In the genomic region with DNA sequence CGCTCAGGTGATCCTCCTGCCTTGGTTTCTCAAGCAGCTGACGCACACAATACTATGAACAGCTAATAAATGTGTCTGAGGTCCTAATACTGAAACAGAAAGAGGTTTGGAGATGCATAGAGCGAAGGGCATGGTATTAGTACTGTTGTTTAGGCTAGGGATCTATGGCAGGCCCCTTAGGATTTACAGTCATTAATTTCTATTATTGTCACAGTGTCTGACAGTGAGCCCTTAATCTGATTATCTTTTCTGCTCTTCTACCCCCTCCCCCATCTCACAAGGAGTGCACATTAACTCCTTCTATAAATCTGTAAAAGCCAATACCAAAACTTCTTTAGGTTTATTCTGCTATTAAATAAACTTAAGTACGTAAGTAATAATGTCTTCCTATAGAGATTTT, we compare ENCODE assay signal across 26 mouse cellular contexts. TPM values are rescaled to one million over a fixed set of nuclear protein-coding genes. Genes with fewer than 3 reads are reported as not detected.
A peak's percentile ranks its signal among the peaks of the same experiment; 100 is the strongest.
DNase-seq lines count a peak whose midpoint lies in the region; ATAC-seq lines count a peak whose summit lies in the region.
"Had no signal": no experiment of that assay in that cellular context is flagged by ENCODE, and none has a peak within 500 bp of the region (broad histone marks: within the 10 kb centered on the region; RNA-seq: fewer than 3 reads in every experiment).

No protein-coding gene starts in this region.

- no peaks in the 10 kb centered on the region for H3K9me3 ChIP-seq in midbrain, embryonic 13.5 days
- no peaks in the 10 kb centered on the region for H3K9me3 ChIP-seq in midbrain, embryonic 11.5 days (ENCODE audit: control insufficient read depth, low read length)
- H3K9me3 ChIP-seq in midbrain, embryonic 16.5 days (replicated peaks; ENCODE audit: control insufficient read depth, low read length, poor library complexity, severe bottlenecking), result no peaks in the 10 kb centered on the region
- H3K9me3 ChIP-seq in midbrain, embryonic 15.5 days, result no peaks in the 10 kb centered on the region
- H3K9me3 ChIP-seq: embryonic facial prominence, embryonic 10.5 days; embryonic facial prominence, embryonic 12.5 days; forebrain, embryonic 13.5 days; forebrain, embryonic 15.5 days; G1E had no signal

- peak; percentile 66 for ATAC-seq in midbrain, embryonic 13.5 days
- ATAC-seq in midbrain, embryonic 11.5 days (ENCODE audit: low FRiP score), result no peak
- ATAC-seq in midbrain, embryonic 16.5 days, result peak; percentile 62; the same call in 1 of the 2 replicates
- no peak; the same call in 1 of the 2 replicates for ATAC-seq in midbrain, embryonic 15.5 days (replicated peaks)
- ATAC-seq: activated CD4-positive, CD25-positive, alpha-beta regulatory T cell, adult 4 months; CD4-positive, CD25-positive, alpha-beta regulatory T cell, adult 4 months; forebrain, embryonic 13.5 days; forebrain, embryonic 15.5 days; Patski had no signal

- no peaks in the 10 kb centered on the region for H3K36me3 ChIP-seq in midbrain, embryonic 13.5 days
- no peaks in the 10 kb centered on the region for H3K36me3 ChIP-seq in midbrain, embryonic 11.5 days (ENCODE audit: control insufficient read depth, insufficient read depth, low read length)
- no peaks in the 10 kb centered on the region for H3K36me3 ChIP-seq in midbrain, embryonic 16.5 days (ENCODE audit: control insufficient read depth, insufficient read depth, low read length)
- no peaks in the 10 kb centered on the region for H3K36me3 ChIP-seq in midbrain, embryonic 15.5 days (replicated peaks)
- H3K36me3 ChIP-seq: embryonic facial prominence, embryonic 10.5 days; embryonic facial prominence, embryonic 12.5 days; forebrain, embryonic 15.5 days; G1E had no signal

- H3K4me3 ChIP-seq in midbrain, embryonic 13.5 days (replicated peaks), result no peak overlapping the region
- no peak overlapping the region for H3K4me3 ChIP-seq in midbrain, embryonic 11.5 days (ENCODE audit: low read depth, low read length)
- H3K4me3 ChIP-seq in midbrain, embryonic 16.5 days (ENCODE audit: low read depth, low read length), result no peak overlapping the region
- no peak overlapping the region for H3K4me3 ChIP-seq in midbrain, embryonic 15.5 days
- H3K4me3 ChIP-seq: embryonic facial prominence, embryonic 10.5 days; embryonic facial prominence, embryonic 12.5 days; forebrain, embryonic 13.5 days; forebrain, embryonic 15.5 days had no signal

- H3K4me2 ChIP-seq in midbrain, embryonic 13.5 days (replicated peaks), result no peak overlapping the region
- H3K4me2 ChIP-seq in midbrain, embryonic 11.5 days, result no peak overlapping the region
- H3K4me2 ChIP-seq in midbrain, embryonic 16.5 days (ENCODE audit: low read length), result no peak overlapping the region
- H3K4me2 ChIP-seq in midbrain, embryonic 15.5 days, result no peak overlapping the region
- H3K4me2 ChIP-seq: embryonic facial prominence, embryonic 12.5 days; forebrain, embryonic 13.5 days; forebrain, embryonic 15.5 days had no signal

- no peaks in the 10 kb centered on the region for H3K27me3 ChIP-seq in midbrain, embryonic 13.5 days
- no peaks in the 10 kb centered on the region for H3K27me3 ChIP-seq in midbrain, embryonic 11.5 days (ENCODE audit: control insufficient read depth, insufficient read depth, low read length)
- no peaks in the 10 kb centered on the region for H3K27me3 ChIP-seq in midbrain, embryonic 16.5 days (ENCODE audit: control insufficient read depth, insufficient read depth, low read depth, low read length)
- H3K27me3 ChIP-seq in midbrain, embryonic 15.5 days (replicated peaks), result no peaks in the 10 kb centered on the region
- H3K27me3 ChIP-seq: CH12.LX; embryonic facial prominence, embryonic 12.5 days; forebrain, embryonic 13.5 days; forebrain, embryonic 15.5 days; Patski had no signal

- no peak overlapping the region for H3K9ac ChIP-seq in midbrain, embryonic 13.5 days (replicated peaks)
- no peak overlapping the region for H3K9ac ChIP-seq in midbrain, embryonic 11.5 days (ENCODE audit: low read length)
- no peak overlapping the region for H3K9ac ChIP-seq in midbrain, embryonic 16.5 days (ENCODE audit: low read depth, low read length)
- no peak overlapping the region for H3K9ac ChIP-seq in midbrain, embryonic 15.5 days
- H3K9ac ChIP-seq: embryonic facial prominence, embryonic 12.5 days; forebrain, embryonic 13.5 days; forebrain, embryonic 15.5 days had no signal

- WGBS in midbrain, embryonic 13.5 days, result 66% methylated on average over 4 of the region's 4 CpGs
- 78% methylated on average over 4 of the region's 4 CpGs for WGBS in midbrain, embryonic 11.5 days
- 64% methylated on average over 4 of the region's 4 CpGs for WGBS in midbrain, embryonic 16.5 days
- WGBS in midbrain, embryonic 15.5 days, result 60% methylated on average over 4 of the region's 4 CpGs

- no peak overlapping the region for H3K27ac ChIP-seq in midbrain, embryonic 13.5 days
- no peak overlapping the region for H3K27ac ChIP-seq in midbrain, embryonic 11.5 days (ENCODE audit: low read depth, low read length)
- no peak overlapping the region for H3K27ac ChIP-seq in midbrain, embryonic 16.5 days (ENCODE audit: low read length)
- no peak overlapping the region for H3K27ac ChIP-seq in midbrain, embryonic 15.5 days
- H3K27ac ChIP-seq: embryonic facial prominence, embryonic 10.5 days; embryonic facial prominence, embryonic 12.5 days; forebrain, embryonic 13.5 days; forebrain, embryonic 15.5 days had no signal

- DNase-seq in midbrain, embryonic 11.5 days (ENCODE audit: low spot score, missing footprints), result no peak
- DNase-seq in retina, embryonic 14.5 days (ENCODE audit: low spot score), result peak; percentile 76
- DNase-seq in retina, postnatal 7 days (ENCODE audit: low read depth, low spot score), result peak; percentile 63
- DNase-seq in cerebellum, postnatal 36 days, result no peak
- no peak for DNase-seq in cerebellum, postnatal 4 days (ENCODE audit: low spot score in 2 of 2)
- DNase-seq: adrenal gland, adult 8-10 months; adrenal gland, postnatal 14 days; adrenal gland, postnatal 36 days; B cell, adult 2 months; cerebellum, adult 11-12 months; cerebellum, adult 2 months; cerebellum, adult 9-10 months; cerebellum, postnatal 10 days; cerebellum, postnatal 25 days had no signal

- H3K4me1 ChIP-seq in midbrain, embryonic 13.5 days (replicated peaks), result no peaks in the 10 kb centered on the region; the same call in 1 of the 2 replicates
- H3K4me1 ChIP-seq in midbrain, embryonic 11.5 days (ENCODE audit: control insufficient read depth, insufficient read depth, low read length), result no peaks in the 10 kb centered on the region
- no peaks in the 10 kb centered on the region for H3K4me1 ChIP-seq in midbrain, embryonic 16.5 days (ENCODE audit: control insufficient read depth, insufficient read depth, low read length)
- H3K4me1 ChIP-seq in midbrain, embryonic 15.5 days, result no peaks in the 10 kb centered on the region
- H3K4me1 ChIP-seq: embryonic facial prominence, embryonic 10.5 days; embryonic facial prominence, embryonic 12.5 days; forebrain, embryonic 13.5 days; forebrain, embryonic 15.5 days had no signal

RNA-seq across cellular contexts. Expression of gene Elovl4, which starts 44.8 kb away (rescaled TPM):
- polyA plus RNA-seq in midbrain, embryonic 13.5 days (2015; fragmentation: Nextera tagmentation; extraction: Ambion mirVana), result 70.1 and 76.0 TPM in 2 replicates
- 45.2 and 51.4 TPM in 2 replicates for polyA plus RNA-seq in midbrain, embryonic 11.5 days (2014; fragmentation: Nextera tagmentation; extraction: Ambion mirVana)
- 121 and 130 TPM in 2 replicates for polyA plus RNA-seq in midbrain, embryonic 16.5 days (2015; fragmentation: Nextera tagmentation; extraction: Ambion mirVana)
- 95.0 and 103 TPM in 2 replicates for polyA plus RNA-seq in midbrain, embryonic 15.5 days (2015; fragmentation: Nextera tagmentation; extraction: Ambion mirVana)
- polyA plus RNA-seq: activated CD4-positive, CD25-positive, alpha-beta regulatory T cell, adult 4 months; G1E had no signal

Comparison
In these comparisons a context has a peak if more than half of its experiments do, and no peak if none do; other contexts are left out.
1. ATAC-seq: peak in midbrain, embryonic 13.5 days (single experiment) and midbrain, embryonic 16.5 days (single experiment); none in midbrain, embryonic 11.5 days (single experiment) and midbrain, embryonic 15.5 days (single experiment).
2. DNase-seq: peak in retina, embryonic 14.5 days (single experiment) and retina, postnatal 7 days (single experiment); none in midbrain, embryonic 11.5 days (single experiment), cerebellum, postnatal 36 days (0 of 2) and cerebellum, postnatal 4 days (0 of 2).